Mouse (Mus musculus): ENCODE data around the gene Zbtb42.

Zbtb42 gene

DNA sequence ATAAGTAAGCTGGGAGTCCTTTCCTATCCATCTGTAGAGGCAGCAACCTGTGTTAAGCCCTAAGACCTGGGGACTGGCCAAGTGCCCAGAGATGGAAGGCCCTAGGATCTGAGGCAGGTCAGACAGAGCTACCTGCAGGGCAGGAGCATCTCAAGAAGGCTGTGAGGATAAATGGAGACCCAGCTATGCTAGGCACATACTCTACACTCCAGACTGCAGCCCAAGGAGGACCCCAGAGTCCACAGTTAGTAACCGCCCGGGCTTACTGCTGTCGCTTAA lies 17.4 kb upstream of the Zbtb42 start:
- DNase-seq (ENCODE audit: extremely low spot score, low spot score): no peak

DNA sequence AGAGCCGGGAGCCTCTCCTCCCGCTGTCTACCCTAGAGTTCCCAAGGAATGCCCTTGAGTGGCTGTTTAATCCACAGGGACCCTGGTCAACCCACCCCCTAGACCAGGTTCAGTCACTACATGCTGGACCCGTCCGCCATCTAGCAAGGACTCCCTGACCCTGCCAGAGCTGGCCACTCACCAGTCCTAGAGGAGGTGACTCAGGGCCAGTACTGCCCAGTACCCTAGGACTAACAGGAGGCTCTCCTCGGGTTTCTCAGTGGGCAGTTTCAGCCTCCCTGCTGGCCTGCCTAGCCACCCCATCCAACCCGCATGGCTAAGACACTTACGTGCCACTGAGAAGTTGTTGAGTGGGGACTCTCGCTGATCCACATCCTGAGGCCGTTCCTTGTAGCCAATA lies 16.8 kb upstream of the Zbtb42 start:
- no peak for DNase-seq (ENCODE audit: extremely low spot score, low spot score)

DNA sequence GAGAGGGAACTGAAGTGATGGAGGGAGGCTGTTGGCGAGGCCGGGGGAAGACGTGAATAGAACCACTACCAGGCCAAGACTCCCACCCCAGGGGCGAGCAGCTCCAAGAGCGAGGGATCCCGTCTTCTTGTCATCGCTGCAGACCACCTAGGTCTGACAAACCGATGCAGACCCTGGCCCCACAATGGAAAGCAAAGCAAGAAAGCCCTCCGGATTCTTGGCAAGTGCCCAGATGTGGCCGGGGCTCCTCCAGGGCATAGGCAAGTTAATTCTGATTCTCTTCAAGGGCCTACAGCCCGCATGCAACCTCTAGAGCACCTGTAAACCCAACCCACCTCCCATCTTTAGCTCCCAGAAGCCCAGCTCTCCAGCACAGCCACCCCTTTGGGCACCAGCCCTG lies 15.3 kb upstream of the Zbtb42 start:
- no peak for DNase-seq (ENCODE audit: extremely low spot score, low spot score)

DNA sequence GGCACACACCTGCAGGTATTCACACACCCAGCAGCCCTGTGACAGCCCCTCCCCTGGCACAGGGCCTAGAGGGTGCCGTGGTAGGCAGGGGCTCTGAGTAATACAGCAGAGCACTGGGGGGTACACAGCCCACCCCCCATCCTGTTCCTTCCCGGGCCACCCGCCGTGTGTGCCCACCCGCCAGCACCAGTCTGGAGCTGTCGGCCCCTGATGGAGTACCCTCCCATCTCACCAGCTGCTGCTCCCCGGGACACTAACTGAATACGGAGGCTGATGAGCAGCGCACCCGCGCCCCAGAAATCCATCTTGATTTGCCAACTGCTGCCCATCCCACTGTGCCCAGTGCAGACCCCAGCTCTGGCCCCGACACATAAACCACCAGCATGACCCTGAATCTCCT lies 14.9 kb upstream of the Zbtb42 start:
- DNase-seq (ENCODE audit: extremely low spot score, low spot score): no peak

DNA sequence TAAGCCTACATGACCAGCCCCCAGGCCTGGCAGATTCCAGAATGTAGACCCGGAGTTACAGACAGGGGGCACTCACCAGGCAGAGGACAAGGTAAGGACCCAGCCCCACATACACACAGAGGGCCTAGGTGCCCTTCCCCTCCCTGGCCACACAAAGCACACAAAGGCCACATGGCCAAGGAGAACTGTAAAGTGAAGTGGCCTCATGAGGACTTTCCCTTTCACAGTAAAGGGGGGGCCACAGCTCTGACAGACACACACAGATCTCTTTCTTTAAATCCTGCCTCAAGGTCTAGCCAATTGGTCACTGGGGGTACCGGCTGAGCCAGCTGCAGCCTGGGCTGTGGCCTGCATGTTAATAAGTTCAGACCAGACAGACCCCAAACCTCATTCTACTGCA lies 14.5 kb upstream of the Zbtb42 start:
- no peak for DNase-seq (ENCODE audit: extremely low spot score, low spot score)

DNA sequence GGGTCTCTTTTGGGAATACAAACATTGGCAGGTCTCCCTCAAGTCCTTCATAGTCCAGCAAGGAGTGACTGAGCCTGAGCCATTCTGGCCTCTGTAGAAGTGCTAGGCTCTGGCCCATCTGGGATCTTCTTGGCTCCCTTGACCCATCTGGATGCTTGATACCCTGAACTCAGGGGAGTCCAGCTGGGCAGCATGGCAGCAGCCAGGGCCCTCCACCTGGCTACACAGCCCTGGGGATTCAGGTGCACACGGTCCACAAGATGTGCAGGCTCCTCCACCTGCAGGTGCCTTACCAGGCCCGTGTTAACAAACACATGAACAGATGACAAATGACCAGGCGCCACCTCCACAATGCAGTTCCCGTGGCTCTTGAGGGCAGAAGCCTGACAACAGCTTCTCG lies 14.0 kb upstream of the Zbtb42 start:
- DNase-seq (ENCODE audit: extremely low spot score, low spot score): no peak

DNA sequence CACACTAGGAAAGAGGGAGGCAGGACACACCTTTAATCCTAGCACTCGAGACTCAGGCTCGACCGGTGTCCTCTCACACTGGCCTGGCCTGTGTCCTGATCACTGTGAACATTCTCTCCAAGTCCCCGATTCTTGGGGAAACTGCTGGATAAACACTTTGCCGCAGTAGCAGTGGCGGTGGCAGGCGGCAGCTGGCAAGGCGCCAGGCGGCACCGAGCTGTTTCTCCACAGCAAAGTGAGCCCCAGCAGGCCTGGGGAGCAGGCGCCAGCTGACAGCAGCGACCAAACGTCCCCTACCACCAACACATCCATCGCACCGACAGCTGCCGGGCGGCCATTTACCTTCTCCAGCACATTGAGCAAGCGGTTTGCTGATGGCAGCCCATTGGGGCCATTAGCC lies 13.2 kb upstream of the Zbtb42 start:
- no peak for DNase-seq (ENCODE audit: extremely low spot score, low spot score)

DNA sequence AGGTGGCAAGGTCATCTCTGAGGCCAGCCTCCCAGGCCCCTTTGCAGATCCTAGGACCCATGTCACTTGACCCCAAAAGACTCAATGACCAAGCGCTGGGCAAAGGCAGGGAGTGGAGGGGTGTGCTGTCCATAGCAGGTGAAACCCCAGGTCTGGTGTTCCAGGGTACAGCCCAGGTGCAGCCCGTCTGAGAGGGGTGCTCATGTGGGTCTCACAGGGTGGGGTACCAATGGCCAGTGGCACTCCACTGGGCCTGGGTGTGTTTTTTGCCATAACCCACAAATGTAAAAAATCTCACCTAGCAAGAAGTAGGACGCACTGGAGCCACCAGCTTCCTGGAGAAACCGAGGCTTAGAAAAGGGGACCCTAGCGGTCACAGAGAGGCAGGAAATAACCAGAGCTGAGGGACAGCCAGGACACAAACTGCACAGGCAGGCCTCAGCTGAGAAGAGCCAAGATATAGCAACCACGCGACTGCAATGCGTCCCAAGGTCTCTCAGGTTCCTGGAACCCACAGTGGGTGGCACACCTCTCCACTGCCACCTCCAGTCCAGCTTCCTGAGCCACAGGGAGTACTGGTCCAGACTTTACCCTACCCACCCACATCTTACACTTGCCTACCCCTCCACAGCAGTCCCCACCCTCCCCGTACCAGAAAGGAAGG lies 12.6 kb upstream of the Zbtb42 start:
- no peak for DNase-seq (ENCODE audit: extremely low spot score, low spot score)

DNA sequence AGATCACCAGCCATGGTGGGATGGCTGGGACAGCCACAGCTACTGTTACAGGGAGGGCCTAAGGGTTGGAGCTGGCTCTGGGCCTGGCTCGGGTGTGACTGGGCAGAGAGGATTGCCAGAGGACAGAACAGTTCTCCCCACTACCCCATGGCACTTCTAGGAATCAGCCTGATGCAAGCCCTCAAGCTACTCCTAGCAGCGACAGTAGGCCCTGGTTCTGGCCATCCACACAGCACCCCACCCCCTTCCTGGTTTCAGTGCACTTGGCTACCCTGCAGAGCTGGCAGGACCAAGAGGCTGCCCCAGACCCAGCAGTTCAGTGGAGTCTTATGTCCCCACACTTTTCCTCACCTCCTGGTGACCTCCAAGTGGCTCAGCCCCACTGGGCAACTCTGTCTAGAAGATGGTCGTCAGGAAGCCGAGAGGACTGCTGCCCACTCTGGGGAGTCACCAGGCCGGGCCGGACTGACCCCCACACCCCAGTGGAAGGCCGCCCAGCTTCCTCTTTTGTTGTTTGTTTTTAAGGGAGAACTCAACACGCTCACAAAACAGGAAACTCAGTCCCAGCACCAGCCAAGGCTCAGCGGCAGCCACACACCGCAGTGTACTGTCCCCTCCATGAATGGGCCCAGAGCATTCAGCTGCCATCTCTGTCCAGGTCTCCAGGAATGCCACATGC lies 10.9 kb upstream of the Zbtb42 start:
- DNase-seq (ENCODE audit: extremely low spot score, low spot score): no peak

DNA sequence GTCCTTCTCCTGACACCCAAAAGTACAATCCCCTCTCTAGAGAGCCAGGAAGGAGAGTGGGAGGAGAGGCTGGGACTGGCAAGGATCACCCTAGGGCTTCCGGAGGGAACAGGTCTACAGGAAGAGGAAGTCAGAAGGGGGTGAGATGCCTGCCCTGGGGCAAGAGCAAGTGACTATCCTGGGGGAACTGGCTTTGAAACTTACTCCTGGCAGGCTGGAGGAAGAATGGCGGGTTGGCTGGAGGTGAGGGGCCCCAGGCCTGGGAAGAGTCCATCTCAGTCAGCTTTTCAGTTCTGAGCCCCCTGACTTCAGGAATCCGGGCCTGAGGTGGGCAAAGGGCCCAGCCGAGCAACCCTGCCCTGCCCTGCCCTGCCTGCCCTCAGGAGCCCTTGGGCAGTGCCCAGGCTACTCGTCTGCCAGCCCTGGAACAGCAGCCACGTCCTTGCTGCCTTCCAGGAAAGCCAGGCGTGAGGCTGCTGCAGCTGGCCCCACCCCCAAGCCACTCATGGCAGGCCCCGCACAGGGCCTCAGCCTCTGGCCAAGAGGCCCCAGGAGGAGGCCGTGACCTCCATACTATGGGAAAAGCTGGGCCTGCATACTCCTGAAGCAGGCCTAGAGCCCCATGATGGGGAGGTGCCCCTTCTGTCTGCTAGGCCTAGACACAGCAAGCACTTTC lies 7.8 kb upstream of the Zbtb42 start:
- DNase-seq (ENCODE audit: extremely low spot score, low spot score): no peak

DNA sequence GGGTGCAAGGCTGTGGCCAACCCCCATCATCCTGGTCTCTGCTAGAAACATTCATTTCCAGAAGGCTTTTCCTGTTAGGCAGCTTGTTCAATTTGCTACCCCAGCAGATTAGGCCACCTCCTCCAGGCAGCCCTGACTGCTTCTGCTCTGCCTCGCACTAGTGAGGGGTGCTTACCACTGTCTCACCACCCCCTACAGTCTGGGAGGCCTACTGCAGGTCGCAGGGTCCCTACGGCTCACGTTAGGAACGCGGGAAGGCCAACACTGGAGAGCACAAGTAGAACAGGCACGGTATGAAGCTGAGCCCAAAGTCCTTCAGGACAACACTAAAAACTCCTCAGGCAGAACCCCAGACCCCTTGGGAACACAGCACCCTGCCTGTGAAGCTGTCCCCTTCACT lies 6.7 kb upstream of the Zbtb42 start:
- no peak for DNase-seq (ENCODE audit: extremely low spot score, low spot score)

DNA sequence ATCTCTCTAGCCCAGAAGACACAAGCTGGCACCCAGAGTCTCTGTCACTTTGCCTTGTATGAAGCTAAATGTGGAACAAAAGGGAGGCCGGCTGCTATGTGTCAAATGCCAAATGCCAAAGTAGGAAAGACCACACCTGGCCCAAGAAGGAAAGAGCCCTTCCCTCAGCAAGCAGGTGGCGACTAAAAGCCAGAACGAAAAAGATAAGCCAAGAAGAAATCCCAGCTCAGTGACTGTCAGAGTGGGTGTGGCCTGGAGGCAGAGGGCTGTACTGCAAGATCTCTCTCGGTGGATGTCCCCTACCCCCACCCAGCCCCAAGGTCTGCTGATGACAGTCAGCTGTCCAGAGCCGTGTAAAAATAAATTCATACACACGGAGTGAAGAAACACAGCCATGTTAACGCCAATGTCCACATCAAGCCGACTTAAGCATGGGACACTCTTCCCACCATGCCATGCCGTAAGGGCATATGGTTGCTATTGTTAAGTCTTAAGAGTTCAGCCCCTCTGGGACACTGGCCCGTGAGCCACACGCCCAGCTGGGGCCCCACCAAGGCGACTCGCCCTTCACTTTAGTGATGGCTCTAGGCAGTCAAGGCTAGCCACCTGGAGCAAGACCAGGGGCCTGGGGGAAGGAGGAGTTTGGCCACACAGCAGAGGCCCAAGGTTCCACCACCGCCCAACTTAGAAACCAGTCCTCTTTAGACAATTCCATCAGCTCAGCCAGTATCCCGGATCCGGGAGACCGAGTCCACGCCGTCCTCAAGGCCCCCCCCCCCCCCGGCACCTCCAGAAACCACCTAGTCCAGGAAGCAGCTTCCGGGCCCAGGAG lies 5.7 kb upstream of the Zbtb42 start:
- peak; percentile 64 for DNase-seq (ENCODE audit: extremely low spot score, low spot score)

DNA sequence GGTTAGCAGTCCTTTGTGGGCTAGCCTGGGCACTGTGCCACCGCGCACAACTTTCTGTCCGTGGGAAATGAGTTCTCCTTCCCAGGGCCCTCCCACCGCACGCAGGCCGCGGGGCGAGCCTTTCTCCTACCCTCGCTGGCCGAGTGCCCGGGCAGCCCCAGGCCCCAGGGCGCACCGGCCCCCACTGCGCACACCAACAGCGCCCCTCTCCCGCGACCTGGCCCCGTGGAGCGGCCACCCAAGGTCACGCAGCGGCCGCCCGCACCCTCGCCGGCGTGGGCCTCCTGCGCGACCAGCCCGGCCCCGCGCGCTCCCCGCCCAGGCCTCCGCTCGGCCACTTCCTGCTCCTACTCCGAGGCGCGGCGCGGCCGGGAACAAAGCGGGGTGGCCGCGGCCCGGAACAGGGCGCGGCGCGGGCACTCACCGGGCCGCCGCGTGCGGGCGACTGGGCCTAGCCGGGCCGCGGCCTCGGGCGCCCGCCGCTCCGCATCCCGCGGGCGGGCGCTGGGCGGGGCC lies 5.0 kb upstream of the Zbtb42 start:
- peak; percentile 65 for DNase-seq (ENCODE audit: extremely low spot score, low spot score)

DNA sequence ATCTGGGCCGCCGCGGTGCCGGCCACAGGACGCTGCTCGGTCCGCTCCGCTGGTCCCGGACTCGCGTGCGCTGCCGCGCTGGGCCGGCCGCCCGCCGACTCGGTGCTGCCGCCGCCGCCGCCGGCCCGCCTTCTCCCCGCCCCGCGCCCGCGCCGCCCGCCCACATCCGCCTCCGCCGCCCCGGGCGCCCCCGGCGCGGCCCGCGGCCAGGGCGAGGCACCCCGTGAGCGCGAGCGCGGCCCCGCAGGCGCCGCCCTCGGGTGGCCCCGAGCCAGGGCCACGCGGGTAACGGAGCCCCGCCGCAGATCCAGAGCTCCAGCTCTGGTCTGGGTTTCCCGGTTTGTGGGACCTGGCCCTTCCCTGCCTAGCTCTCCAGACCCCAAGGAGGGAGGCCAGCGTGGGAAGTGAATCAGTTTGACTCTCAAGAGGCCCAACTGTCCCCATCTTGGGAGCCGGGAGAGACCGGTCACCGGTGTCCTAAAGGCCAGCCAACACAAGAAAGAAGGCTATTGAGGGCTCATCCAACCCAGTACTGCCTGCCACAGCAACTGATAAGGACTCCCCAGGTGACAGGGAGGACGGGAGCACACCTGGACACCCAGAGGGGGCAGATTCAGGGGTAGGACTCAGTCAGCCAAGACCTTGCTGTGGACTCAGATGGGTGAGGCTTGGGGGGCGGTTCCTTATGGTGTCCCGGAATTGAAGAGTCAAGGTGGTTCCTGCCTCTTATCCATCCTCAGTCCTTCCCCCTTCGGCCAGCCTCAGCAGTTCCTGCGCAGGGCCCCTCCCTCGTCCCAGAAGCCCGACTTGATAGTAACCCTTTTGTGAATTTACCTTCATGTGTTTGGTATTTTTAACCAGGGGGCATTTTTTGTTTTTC lies 4.3 kb upstream of the Zbtb42 start, which contains the start of gene Akt1:
Akt1 (minus strand) TSS at position 753 of the 880 bp plus-strand sequence.
- peak; percentile 72 for DNase-seq (ENCODE audit: extremely low spot score, low spot score)

DNA sequence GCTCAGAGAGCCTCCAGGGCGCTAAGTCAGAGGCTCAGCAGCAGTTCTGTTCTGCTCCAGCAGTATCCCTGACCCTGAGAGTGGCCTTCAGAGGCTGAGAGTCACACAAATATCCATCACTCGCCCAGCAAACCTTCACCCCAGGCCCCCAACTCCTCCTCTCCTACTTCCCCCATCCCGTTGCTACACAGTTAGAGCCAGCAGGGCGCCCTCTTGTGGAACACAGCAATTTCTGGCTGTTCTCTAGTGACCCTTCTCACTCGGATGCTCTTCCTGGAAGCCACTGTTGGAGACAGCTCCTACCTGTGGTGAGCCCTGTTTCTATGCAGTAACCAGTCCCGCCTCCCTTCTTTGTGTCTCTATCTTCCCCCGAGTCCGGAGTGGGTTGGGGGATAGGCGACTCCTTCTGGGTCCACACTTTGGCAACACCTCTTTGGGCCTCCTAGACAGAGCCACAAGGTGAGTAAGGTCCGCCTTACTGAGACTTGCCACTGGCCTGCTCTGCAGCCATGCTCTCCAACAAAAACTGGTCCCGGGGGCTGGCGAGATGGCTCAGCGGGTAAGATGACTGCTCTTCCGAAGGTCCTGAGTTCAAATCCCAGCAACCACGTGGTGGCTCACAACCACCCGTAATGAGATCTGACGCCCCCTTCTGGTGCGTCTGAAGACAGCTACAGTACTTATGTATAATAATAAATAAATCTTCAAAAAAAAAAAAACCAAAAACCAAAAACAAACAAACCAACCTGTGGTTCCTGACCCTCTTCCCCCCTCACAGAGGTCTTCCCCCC lies 3.2 kb upstream of the Zbtb42 start:
- peak; percentile 87 for DNase-seq (ENCODE audit: extremely low spot score, low spot score)

DNA sequence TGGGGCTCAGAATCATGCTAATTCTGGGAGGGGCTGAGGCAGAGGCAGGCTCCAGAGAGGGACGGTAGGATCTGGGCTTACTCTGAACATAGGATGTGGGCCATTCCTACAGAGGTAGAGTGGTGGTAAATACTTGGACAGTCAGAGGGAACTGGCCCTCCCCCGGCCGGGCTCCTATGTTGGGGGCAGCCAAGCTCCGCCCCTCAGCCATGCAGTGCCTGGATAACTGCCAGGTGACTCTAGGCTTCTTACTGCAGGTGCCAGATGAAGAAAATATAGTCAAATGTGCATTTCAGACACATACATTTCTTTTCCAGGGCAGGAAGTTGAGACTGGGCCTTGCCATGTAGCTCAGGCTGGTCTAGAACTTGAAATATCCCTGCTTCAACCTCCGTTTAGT lies 1.6 kb upstream of the Zbtb42 start:
- no peak for DNase-seq (ENCODE audit: extremely low spot score, low spot score)

DNA sequence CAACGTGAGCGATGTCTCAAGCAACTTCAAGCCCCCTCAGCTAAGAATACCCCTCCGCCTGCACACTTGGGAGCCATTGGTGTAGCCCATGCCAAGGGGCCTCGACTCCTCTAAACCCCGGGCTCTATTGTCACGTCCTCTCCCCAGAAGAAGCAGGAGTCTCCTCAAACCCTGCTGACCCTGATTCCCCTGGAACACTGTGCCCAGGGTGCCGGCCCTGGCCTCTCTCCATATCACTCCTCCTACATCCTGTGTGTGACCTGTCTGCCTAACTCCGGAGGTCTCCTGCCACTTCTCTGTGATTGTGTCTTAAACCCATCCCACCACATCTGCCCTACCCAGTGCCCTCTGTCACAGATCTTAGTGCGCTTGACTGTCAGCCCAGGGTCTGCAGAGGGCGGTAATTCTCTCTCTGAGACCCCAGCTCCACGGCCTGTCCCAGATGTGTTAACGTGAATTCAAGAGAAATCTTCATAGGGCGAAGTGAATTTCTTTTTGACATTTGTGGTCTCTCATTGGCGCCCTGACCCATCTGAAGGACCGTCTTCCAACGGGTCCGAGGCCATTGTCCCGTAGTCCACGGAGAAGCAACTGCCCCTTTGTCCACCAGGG lies 579 bp upstream of the Zbtb42 start:
- no peak for DNase-seq (ENCODE audit: extremely low spot score, low spot score)

DNA sequence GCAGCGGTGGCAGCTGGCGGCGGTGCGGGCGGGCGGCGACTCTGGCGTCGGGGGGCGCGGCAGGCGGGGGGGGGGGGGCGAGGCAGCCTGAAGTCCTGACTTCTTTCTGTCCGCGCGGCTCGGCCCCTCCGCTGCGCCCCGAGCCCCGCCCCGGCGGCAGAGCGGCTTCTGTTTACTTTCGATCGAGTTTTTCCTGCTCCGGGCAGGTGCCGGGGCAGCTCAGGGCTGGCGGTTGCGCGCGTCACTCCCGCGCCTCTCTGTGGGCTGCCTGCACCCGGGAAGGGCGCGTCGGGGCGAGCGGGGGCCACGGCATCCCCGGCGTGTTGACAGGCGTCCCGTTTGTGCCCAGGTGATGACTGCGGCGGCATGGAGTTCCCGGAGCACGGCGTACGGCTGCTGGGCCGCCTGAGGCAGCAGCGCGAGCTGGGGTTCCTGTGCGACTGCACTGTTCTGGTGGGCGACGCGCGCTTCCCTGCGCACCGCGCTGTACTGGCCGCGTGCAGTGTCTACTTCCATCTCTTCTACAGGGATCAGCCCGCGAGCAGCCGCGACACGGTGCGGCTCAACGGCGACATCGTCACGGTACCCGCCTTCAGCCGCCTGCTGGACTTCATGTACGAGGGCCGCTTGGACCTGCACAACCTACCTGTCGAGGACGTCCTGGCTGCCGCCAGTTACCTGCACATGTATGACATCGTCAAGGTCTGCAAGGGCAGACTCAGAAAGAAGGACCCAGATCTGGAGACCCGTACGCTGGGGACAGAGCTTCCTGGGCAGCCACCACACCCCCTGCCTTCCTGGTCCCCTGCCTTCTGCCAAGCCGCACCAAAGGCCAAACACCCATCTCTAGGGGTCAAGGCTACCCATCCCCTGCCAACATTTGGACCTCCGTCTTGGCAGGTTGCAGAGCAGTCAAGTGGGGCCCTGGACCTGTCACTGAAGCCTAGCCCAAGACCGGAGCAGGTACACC lies 684 bp downstream of the Zbtb42 start:
- peak; percentile 66 for DNase-seq (ENCODE audit: extremely low spot score, low spot score)
